Mouse (Mus musculus) liver, postnatal 0 days (tissue): ENCODE data around the gene Hist1h4c. TPM values are rescaled to one million over a fixed set of nuclear protein-coding genes. Genes with fewer than 3 reads are reported as not detected.
"Not testable (repeated sequence)": the region's sequence is repeated elsewhere in the genome, so short reads cannot be mapped to it uniquely, and the experiment has no call there.

Source experiments
- ATAC-seq: fragments of 200-750 bp; cut with Nextera tagmentation; 2 replicates; pipeline ENCODE4 v1.8.0; 2017; ENCODE audit warnings: mild to moderate bottlenecking, moderate library complexity
- DNase-seq: peaks from one replicate; pipeline ENCODE4 v3.0.0-alpha.2; 2016
- H3K27ac ChIP-seq: fragments of 300-500 bp; sonication (generic); 2 replicates; pipeline ENCODE4 v1.5.1; 2014; ENCODE audit warnings: antibody characterized with exemption, moderate library complexity, mild to moderate bottlenecking, low read depth
- H3K27me3 ChIP-seq: fragments of 300-500 bp; sonication (generic); 2 replicates; pipeline ENCODE4 v1.6.1; 2014; ENCODE audit warnings: low read length, control low read depth, mixed read lengths; ENCODE audit not compliant: insufficient read depth
- H3K36me3 ChIP-seq: fragments of 300-500 bp; sonication (generic); replicated peaks from 2 replicates; pipeline ENCODE4 v1.6.1; 2014; ENCODE audit warnings: mild to moderate bottlenecking, control low read depth, low read length, moderate library complexity, mixed read lengths; ENCODE audit not compliant: insufficient read depth
- H3K4me1 ChIP-seq: fragments of 300-500 bp; sonication (generic); 2 replicates; pipeline ENCODE4 v1.6.1; 2014; ENCODE audit warnings: antibody characterized with exemption, mild to moderate bottlenecking, control low read depth; ENCODE audit not compliant: insufficient read depth
- H3K4me2 ChIP-seq: fragments of 300-500 bp; sonication (generic); 2 replicates; pipeline ENCODE4 v1.6.1; 2014; ENCODE audit warnings: low read depth, mild to moderate bottlenecking, low read length, moderate library complexity, mixed read lengths
- H3K4me3 ChIP-seq: fragments of 300-500 bp; sonication (generic); 2 replicates; pipeline ENCODE4 v1.5.1; 2014; ENCODE audit warnings: low read depth, low read length
- H3K9ac ChIP-seq: fragments of 300-500 bp; sonication (generic); replicated peaks from 2 replicates; pipeline ENCODE4 v1.6.1; 2014; ENCODE audit warnings: mild to moderate bottlenecking, moderate library complexity
- H3K9me3 ChIP-seq: fragments of 300-500 bp; sonication (generic); 2 replicates; pipeline ENCODE4 v1.6.1; 2016; ENCODE audit warnings: mild to moderate bottlenecking, control low read depth, low read length, mixed read lengths
- CTCF ChIP-seq: sonication (generic); IDR thresholded peaks from 2 replicates; pipeline ENCODE4 v1.5.1; 2016; ENCODE audit warnings: antibody characterized with exemption, low read depth
- EP300 ChIP-seq: IDR thresholded peaks from 2 replicates; pipeline ENCODE4 v1.6.1; 2016; ENCODE audit warnings: antibody characterized with exemption, low read depth, mild to moderate bottlenecking
- WGBS: fragments of 180-500 bp; shearing (Covaris S2); extraction: QIAGEN DNeasy Blood & Tissue Kit; methylation state at CpG from one replicate; pipeline ENCODE4 v1.1.7; 2014; ENCODE audit not compliant: insufficient replicate concordance; 5-methylcytosine and 5-hydroxymethylcytosine counted together
- polyA plus RNA-seq: library from polyadenylated mRNA; unstranded; fragments of >200 nt; fragmentation: Nextera tagmentation; extraction: Ambion mirVana; gene quantifications from 2 replicates; pipeline ENCODE4 v1.2.1, GENCODE M21; 2015

Hist1h4c gene
- polyA plus RNA-seq, 1 experiment from 2014 or later: 6.2 TPM

DNA sequence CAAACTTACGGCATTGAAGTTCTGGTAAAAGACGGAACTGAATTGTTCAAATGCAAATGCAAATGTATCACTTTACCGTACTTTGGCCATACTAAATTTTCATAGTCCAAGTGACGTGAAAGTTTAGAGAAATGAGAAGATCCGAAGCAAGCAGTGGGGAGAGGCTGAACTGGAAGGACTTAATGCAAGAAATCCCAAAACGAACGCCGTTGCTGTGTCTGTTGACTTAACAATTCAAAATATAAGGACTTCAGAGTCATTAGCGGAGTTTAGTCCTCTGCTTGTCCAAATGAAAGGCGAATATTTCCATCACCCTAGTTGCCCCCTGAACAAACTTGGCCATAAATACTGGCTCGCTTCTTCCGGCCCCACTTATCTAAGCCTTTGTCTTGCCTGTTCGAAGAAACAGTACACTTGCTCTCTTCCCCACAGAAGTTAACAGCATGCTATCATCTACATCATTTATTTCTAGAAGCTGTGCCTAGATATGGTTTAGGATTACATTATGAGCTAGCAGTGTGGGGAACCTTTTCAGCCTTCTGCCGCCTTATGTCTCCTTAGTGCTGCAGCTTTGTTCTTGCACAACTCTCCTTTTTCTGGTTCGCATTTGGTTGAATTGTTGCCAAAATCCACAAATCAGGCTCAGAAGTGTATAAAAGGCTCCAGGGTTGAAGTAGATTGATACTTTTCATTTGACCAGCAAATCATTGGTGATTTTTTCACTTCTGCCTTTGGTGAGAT lies 13.0 kb downstream of the Hist1h4c start:
- DNase-seq: peak; percentile 50
- H3K27me3 ChIP-seq: no peaks in the 10 kb centered on the region
- peak overlapping the region; percentile 80 for H3K4me2 ChIP-seq
- H3K9me3 ChIP-seq: no peaks in the 10 kb centered on the region
- peak overlapping the region; percentile 60 for H3K4me3 ChIP-seq
- TF ChIP-seq CTCF (no peak), EP300 (no peak)
- peak overlapping the region; percentile 81 for H3K9ac ChIP-seq
- peak overlapping the region; percentile 99 for H3K27ac ChIP-seq
- 0 out of 2 replicates have a peak, but pooled peaks cover 4% of the 10 kb centered on the region for H3K36me3 ChIP-seq
- no peak for ATAC-seq
- H3K4me1 ChIP-seq: peaks cover 36% of the 10 kb centered on the region
- 3% methylated on average over 15 of the region's 15 CpGs for WGBS

DNA sequence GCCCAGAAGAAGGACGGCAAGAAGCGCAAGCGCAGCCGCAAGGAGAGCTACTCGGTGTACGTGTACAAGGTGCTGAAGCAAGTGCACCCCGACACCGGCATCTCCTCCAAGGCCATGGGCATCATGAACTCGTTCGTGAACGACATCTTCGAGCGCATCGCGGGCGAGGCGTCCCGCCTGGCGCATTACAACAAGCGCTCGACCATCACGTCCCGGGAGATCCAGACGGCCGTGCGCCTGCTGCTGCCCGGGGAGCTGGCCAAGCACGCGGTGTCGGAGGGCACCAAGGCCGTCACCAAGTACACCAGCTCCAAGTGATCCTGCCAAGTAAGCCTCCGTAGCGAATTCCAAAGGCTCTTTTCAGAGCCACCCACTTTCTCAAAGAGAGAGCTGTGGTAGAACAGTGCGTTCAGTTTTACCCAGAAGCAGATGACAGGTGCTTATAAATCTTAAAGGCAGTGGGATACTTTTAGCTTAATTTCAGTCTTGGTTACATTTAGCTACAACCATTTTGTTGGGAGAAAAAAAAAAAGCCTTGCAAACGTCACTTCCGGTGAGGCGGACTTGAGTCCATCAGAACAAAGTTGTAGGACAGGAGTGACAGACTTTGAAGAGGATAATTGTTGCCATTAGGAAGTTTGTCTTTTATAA lies 13.8 kb downstream of the Hist1h4c start:
- 0 out of 2 replicates have a peak, but pooled peaks have one; percentile 32 for TF ChIP-seq EP300
- ATAC-seq (peak; percentile 6), DNase-seq (peak; percentile 70)
- peak overlapping the region; percentile 81 for H3K9ac ChIP-seq
- H3K27me3 ChIP-seq, H3K36me3 ChIP-seq, H3K9me3 ChIP-seq: not testable (repeated sequence)
- peak overlapping the region; percentile 99 for H3K27ac ChIP-seq
- peaks cover 32% of the 10 kb centered on the region for H3K4me1 ChIP-seq
- H3K4me3 ChIP-seq: peak overlapping the region; percentile 60
- 0% methylated on average over 14 of the region's 37 CpGs for WGBS
- peak overlapping the region; percentile 80 for H3K4me2 ChIP-seq

DNA sequence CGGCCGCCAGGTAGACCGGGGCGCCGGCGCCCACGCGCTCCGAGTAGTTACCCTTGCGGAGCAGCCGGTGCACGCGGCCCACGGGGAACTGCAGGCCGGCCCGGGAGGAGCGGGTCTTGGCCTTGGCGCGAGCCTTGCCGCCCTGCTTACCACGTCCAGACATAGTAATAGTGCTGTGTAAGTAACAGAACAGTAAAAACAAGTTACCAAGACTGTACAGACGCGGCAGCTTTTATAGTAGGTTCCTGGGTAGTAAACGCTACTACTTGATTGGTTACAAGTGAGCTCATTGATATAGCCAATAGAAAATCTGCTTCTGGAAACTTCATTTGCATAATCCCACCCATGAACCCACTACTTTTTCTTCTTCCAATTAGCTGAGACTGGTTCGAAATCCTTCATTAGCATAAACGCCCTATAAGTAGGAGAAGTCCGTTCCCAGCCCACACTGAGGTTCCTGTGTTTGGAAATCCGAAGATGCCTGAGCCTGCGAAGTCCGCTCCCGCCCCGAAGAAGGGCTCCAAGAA lies 14.4 kb downstream of the Hist1h4c start, which contains the start of the genes Hist1h2ac and Hist1h2bc:
TSS of gene Hist1h2ac (minus strand) at position 194 of the 527 bp plus-strand sequence.
TSS of gene Hist1h2bc (plus strand) at position 445 of the 527 bp plus-strand sequence.
- Histone ChIP-seq H3K27me3 (no peaks in the 10 kb centered on the region), H3K4me1 (peaks cover 28% of the 10 kb centered on the region), H3K27ac (peak within 1 kb of the TSS; percentile 99), H3K4me2 (peak within 1 kb of the TSS; percentile 80), H3K9ac (peak within 1 kb of the TSS; percentile 82), H3K9me3 (no peaks in the 10 kb centered on the region), H3K36me3 (0 out of 2 replicates have a peak, but pooled peaks cover 4% of the 10 kb centered on the region), H3K4me3 (peak within 1 kb of the TSS; percentile 60)
- peak; percentile 87 for DNase-seq
- WGBS: under 1% methylated on average over 29 of the region's 32 CpGs
- TF ChIP-seq CTCF (no peak; the same call in 1 of the 2 replicates), EP300 (peak; percentile 90)
- ATAC-seq: peak; percentile 92

DNA sequence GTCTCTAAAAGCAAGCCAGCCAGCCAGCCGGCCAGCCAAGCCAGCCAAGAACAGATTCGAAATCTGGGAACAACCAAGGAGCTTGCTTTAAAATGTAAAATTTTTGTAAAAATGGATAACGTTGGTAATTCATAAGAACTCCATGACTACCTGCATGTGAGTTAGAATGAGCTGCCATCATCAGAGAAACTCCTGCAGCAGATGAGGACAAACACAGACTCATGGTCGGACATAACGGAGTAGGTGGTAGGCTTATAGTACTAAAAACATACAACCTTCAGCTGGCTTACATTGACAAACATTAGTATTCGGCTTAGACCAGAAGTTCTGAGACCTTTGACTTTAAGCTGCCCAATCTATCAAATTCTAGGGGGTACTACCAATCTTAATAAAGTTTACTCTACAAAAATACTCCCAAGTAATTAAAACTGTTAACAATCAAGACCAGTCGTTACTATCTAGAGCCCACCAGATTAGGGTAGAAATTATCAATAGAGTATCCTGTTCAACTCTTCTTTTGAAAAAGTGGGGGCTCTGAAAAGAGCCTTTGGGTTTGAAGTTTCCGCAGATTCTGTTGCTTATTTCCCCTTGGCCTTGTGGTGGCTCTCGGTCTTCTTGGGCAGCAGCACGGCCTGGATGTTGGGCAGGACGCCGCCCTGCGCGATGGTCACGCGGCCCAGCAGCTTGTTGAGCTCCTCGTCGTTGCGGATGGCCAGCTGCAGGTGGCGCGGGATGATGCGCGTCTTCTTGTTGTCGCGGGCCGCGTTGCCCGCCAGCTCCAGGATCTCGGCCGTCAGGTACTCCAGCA lies 15.1 kb downstream of the Hist1h4c start:
- Histone ChIP-seq H3K27ac (peak overlapping the region; percentile 99), H3K4me3 (peak overlapping the region; percentile 60), H3K9ac (peak overlapping the region; percentile 82), H3K4me1 (peaks cover 24% of the 10 kb centered on the region), H3K4me2 (peak overlapping the region; percentile 71)
- DNase-seq, H3K9me3 ChIP-seq, H3K36me3 ChIP-seq, H3K27me3 ChIP-seq: not testable (repeated sequence)
- peak; percentile 45 for ATAC-seq
- 9% methylated on average over 11 of the region's 30 CpGs for WGBS

DNA sequence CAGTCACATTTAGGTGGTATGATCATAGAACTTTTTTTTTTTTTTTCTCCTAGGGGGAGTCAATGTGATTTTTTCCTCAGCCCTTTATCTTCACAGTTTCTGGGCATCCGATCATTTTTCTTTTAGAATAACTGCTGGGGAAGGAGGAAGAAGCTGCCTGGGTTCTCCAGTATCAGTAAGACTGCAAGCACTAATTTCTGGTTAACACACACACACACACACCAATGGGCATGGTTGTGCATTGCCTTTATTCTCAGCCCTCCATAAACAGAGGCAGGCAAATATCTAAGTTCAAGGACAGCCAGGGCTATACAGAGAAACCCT lies 15.7 kb downstream of the Hist1h4c start:
- peak overlapping the region; percentile 71 for H3K4me2 ChIP-seq
- peak overlapping the region; percentile 60 for H3K4me3 ChIP-seq
- 40% methylated on average over 1 of the region's 1 CpGs for WGBS
- peak overlapping the region; percentile 82 for H3K9ac ChIP-seq
- H3K27ac ChIP-seq: peak overlapping the region; percentile 99
- TF ChIP-seq CTCF (no peak), EP300 (no peak)
- ATAC-seq: no peak
- H3K9me3 ChIP-seq: no peaks in the 10 kb centered on the region
- no peak for DNase-seq
- peaks cover 19% of the 10 kb centered on the region for H3K4me1 ChIP-seq
- H3K36me3 ChIP-seq: no peaks in the 10 kb centered on the region
- no peaks in the 10 kb centered on the region for H3K27me3 ChIP-seq

DNA sequence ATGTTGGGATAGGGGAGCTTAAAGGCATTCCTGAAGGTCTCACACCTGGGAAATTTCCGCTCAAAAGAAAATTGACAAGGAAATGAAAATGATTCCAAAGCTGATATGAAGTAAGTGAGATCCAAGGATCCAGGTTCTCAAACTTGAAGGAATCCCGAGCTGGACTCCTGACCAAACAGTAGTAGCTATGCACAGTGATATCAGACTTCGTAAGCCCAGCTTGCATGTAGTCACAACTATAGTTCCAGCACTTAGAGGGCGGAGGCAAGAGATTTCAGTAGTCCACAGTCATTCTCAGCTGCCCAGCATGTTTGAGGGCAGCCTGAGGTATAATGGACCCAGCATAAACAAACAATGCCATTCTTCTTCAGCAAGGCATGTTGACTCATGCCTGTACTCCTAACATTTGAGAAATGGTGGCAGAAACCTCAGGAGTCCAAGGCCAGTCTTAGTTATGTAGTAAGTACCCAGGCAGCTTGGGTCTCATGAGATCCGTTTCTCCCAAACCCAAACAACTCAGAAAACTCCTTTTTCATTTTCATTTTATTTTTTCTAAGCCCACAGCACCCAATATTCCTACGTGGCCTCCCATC lies 16.2 kb downstream of the Hist1h4c start:
- DNase-seq: no peak
- peak overlapping the region; percentile 99 for H3K27ac ChIP-seq
- no peaks in the 10 kb centered on the region for H3K27me3 ChIP-seq
- H3K9ac ChIP-seq: peak overlapping the region; percentile 82
- 76% methylated on average over 6 of the region's 6 CpGs for WGBS
- peak overlapping the region; percentile 60 for H3K4me3 ChIP-seq
- TF ChIP-seq CTCF (no peak), EP300 (no peak)
- peak overlapping the region; percentile 71 for H3K4me2 ChIP-seq
- no peaks in the 10 kb centered on the region for H3K36me3 ChIP-seq
- peaks cover 16% of the 10 kb centered on the region for H3K4me1 ChIP-seq
- ATAC-seq: no peak
- H3K9me3 ChIP-seq: no peaks in the 10 kb centered on the region
